Mouse (Mus musculus): ENCODE results near the gene Tmprss3. TPM values are rescaled to one million over a fixed set of nuclear protein-coding genes. Genes with fewer than 3 reads are reported as not detected.

The Tmprss3 gene
- polyA plus RNA-seq, 2 experiments = 0.13 to 0.39 TPM

DNA sequence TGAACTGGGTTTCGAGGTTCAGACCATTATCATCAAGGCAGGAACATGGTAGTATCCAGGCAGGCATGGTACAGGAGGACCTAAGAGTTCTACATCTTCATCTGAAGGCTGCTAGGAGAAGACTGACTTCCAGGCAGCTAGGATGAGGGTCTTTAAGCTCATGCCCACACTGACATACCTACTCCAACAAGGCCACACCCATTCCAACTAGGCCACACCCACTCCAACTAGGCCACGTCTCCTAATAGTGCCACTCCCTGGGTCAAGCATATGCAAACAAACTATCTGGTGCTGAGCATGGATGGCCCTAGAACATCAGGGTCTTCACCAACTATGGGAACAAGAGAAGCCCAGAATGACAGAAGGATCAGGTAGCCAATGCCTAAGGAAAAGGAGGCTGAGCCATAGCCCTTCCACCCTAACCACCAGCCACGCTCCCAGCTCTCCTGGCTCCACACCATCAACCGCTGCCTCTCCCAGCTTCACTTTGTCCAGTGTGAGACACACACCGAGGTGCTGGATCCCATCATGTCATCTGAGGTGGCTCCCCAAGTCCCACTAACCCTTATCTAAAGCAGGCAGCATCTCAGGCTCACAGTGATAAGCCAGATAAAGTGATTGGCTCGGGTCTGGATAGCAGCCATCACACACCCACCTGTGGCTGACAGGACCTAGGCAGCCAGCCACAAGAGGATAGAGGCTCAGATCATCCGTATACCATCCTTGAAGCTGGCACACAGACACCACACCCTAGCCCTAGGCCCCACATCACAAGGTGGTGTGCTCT lies 39.6 kb upstream of the Tmprss3 start:
- ATAC-seq (ENCODE audit: insufficient read depth) (peak; percentile 72; the same call in 1 of the 2 replicates), DNase-seq (ENCODE audit: low read depth in 3 of 3, low spot score in 3 of 3) (peak in 2 of 3 experiments; percentile 41 to 55)
- Histone ChIP-seq H3K9ac (replicated peaks) (no peak overlapping the region), H3K36me3 (replicated peaks; ENCODE audit: control insufficient read depth, insufficient read depth, low read depth) (peaks cover 7% of the 10 kb centered on the region; the same call in 1 of the 2 replicates), H3K9me3 (ENCODE audit: control insufficient read depth, low read length) (no peaks in the 10 kb centered on the region), H3K27ac (no peak overlapping the region), H3K4me3 (ENCODE audit: insufficient read depth in 1 of 2, low read depth in 2 of 2, low read length in 2 of 2) (no peak overlapping the region), H3K4me2 (ENCODE audit: low read depth) (no peak overlapping the region), H3K27me3 (ENCODE audit: control insufficient read depth, insufficient read depth, low read length) (no peaks in the 10 kb centered on the region), H3K4me1 (replicated peaks; ENCODE audit: control insufficient read depth in 2 of 2, insufficient read depth in 2 of 2, low read length in 1 of 2) (peaks cover 0 to 7% of the 10 kb centered on the region in 2 experiments; a peak in 2 of 4 replicates)
- TF ChIP-seq CTCF (IDR thresholded peaks at IDR 0.05; ENCODE audit: low read depth) = no peak
- no peak for TF ChIP-seq EP300 (IDR thresholded peaks at IDR 0.05; ENCODE audit: low read depth)
- WGBS (ENCODE audit: insufficient replicate concordance) = 44% methylated on average over 7 of the region's 7 CpGs

- peaks cover 11% of the 10 kb centered on the region for H3K36me3 ChIP-seq (replicated peaks; ENCODE audit: control insufficient read depth, insufficient read depth, low read depth)
- no peak for ATAC-seq (ENCODE audit: insufficient read depth)
- H3K9ac ChIP-seq (replicated peaks) = no peak overlapping the region
- peaks cover 0 to 7% of the 10 kb centered on the region in 2 experiments; a peak in 2 of 4 replicates for H3K4me1 ChIP-seq (replicated peaks; ENCODE audit: control insufficient read depth in 2 of 2, insufficient read depth in 2 of 2, low read length in 1 of 2)
- TF ChIP-seq EP300 (IDR thresholded peaks at IDR 0.05; ENCODE audit: low read depth) = no peak
- TF ChIP-seq CTCF (IDR thresholded peaks at IDR 0.05; ENCODE audit: low read depth) = peak; percentile 49
- no peak for DNase-seq (ENCODE audit: low read depth in 3 of 3, low spot score in 3 of 3)
- 83% methylated on average over 1 of the region's 1 CpGs for WGBS (ENCODE audit: insufficient replicate concordance)
- H3K4me3 ChIP-seq (ENCODE audit: insufficient read depth in 1 of 2, low read depth in 2 of 2, low read length in 2 of 2) = no peak overlapping the region
- H3K9me3 ChIP-seq (ENCODE audit: control insufficient read depth, low read length) = no peaks in the 10 kb centered on the region
- H3K27ac ChIP-seq = no peak overlapping the region
- H3K4me2 ChIP-seq (ENCODE audit: low read depth) = no peak overlapping the region
- no peaks in the 10 kb centered on the region for H3K27me3 ChIP-seq (ENCODE audit: control insufficient read depth, insufficient read depth, low read length)
These were observed 37.1 kb upstream of the Tmprss3 start for GRCm38 (mm10) chr17:31235915-31236314.

GRCm38 (mm10) chr17:31232251-31233010 lies 33.7 kb upstream of the Tmprss3 start:
- peaks cover 8% of the 10 kb centered on the region for H3K36me3 ChIP-seq (replicated peaks; ENCODE audit: control insufficient read depth, insufficient read depth, low read depth)
- no peak overlapping the region for H3K4me3 ChIP-seq (ENCODE audit: insufficient read depth in 1 of 2, low read depth in 2 of 2, low read length in 2 of 2)
- no peak overlapping the region for H3K9ac ChIP-seq (replicated peaks)
- H3K27ac ChIP-seq = no peak overlapping the region
- no peaks in the 10 kb centered on the region for H3K4me1 ChIP-seq (replicated peaks; ENCODE audit: control insufficient read depth in 2 of 2, insufficient read depth in 2 of 2, low read length in 1 of 2)
- WGBS (ENCODE audit: insufficient replicate concordance) = 78% methylated on average over 8 of the region's 8 CpGs
- no peak for DNase-seq (ENCODE audit: low read depth in 3 of 3, low spot score in 3 of 3)
- no peaks in the 10 kb centered on the region for H3K27me3 ChIP-seq (ENCODE audit: control insufficient read depth, insufficient read depth, low read length)
- H3K4me2 ChIP-seq (ENCODE audit: low read depth) = no peak overlapping the region
- TF ChIP-seq EP300 (IDR thresholded peaks at IDR 0.05; ENCODE audit: low read depth) (no peak), CTCF (IDR thresholded peaks at IDR 0.05; ENCODE audit: low read depth) (no peak)
- no peaks in the 10 kb centered on the region for H3K9me3 ChIP-seq (ENCODE audit: control insufficient read depth, low read length)
- no peak for ATAC-seq (ENCODE audit: insufficient read depth)

DNA sequence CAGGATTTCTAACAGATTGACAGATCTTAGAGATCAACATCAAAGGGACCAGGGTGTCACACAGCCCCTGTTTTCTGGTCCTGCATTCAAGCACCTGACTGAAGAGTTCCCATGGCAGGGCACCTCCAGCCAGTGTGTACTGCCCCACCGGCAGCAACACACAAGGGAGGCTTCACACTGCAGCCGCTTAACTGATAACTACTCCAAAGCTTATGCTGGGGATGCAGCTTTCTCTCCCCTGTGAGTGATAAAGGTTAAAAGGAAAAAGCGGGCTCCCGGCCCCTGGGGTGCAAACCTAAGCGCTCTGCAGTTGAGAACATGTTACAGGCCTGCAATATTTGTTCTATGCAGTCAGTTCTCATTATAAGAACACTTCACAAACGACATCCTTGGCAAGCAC lies 33.0 kb upstream of the Tmprss3 start:
- no peaks in the 10 kb centered on the region for H3K27me3 ChIP-seq (ENCODE audit: control insufficient read depth, insufficient read depth, low read length)
- no peak overlapping the region for H3K4me2 ChIP-seq (ENCODE audit: low read depth)
- no peaks in the 10 kb centered on the region for H3K4me1 ChIP-seq (replicated peaks; ENCODE audit: control insufficient read depth in 2 of 2, insufficient read depth in 2 of 2, low read length in 1 of 2)
- no peak overlapping the region for H3K9ac ChIP-seq (replicated peaks)
- TF ChIP-seq EP300 (IDR thresholded peaks at IDR 0.05; ENCODE audit: low read depth) = no peak
- no peak for TF ChIP-seq CTCF (IDR thresholded peaks at IDR 0.05; ENCODE audit: low read depth)
- ATAC-seq (ENCODE audit: insufficient read depth) = no peak
- H3K36me3 ChIP-seq (replicated peaks; ENCODE audit: control insufficient read depth, insufficient read depth, low read depth) = peaks cover 8% of the 10 kb centered on the region
- DNase-seq (ENCODE audit: low read depth in 3 of 3, low spot score in 3 of 3) = peak in 2 of 3 experiments; percentile 76 to 79
- H3K9me3 ChIP-seq (ENCODE audit: control insufficient read depth, low read length) = no peaks in the 10 kb centered on the region
- no peak overlapping the region for H3K27ac ChIP-seq
- 71% methylated on average over 6 of the region's 6 CpGs for WGBS (ENCODE audit: insufficient replicate concordance)
- no peak overlapping the region for H3K4me3 ChIP-seq (ENCODE audit: insufficient read depth in 1 of 2, low read depth in 2 of 2, low read length in 2 of 2)

- Histone ChIP-seq H3K36me3 (replicated peaks; ENCODE audit: control insufficient read depth, insufficient read depth, low read depth) (no peaks in the 10 kb centered on the region; the same call in 1 of the 2 replicates), H3K4me2 (ENCODE audit: low read depth) (no peak overlapping the region), H3K9ac (replicated peaks) (no peak overlapping the region), H3K27me3 (ENCODE audit: control insufficient read depth, insufficient read depth, low read length) (no peaks in the 10 kb centered on the region), H3K4me3 (ENCODE audit: insufficient read depth in 1 of 2, low read depth in 2 of 2, low read length in 2 of 2) (no peak overlapping the region), H3K4me1 (replicated peaks; ENCODE audit: control insufficient read depth in 2 of 2, insufficient read depth in 2 of 2, low read length in 1 of 2) (peaks cover 7 to 15% of the 10 kb centered on the region in 2 experiments; a peak in 3 of 4 replicates), H3K27ac (no peak overlapping the region), H3K9me3 (ENCODE audit: control insufficient read depth, low read length) (no peaks in the 10 kb centered on the region)
- 54% methylated on average over 7 of the region's 7 CpGs for WGBS (ENCODE audit: insufficient replicate concordance)
- no peak for ATAC-seq (ENCODE audit: insufficient read depth)
- DNase-seq (ENCODE audit: low read depth in 3 of 3, low spot score in 3 of 3) = no peak
- TF ChIP-seq EP300 (IDR thresholded peaks at IDR 0.05; ENCODE audit: low read depth) (no peak), CTCF (IDR thresholded peaks at IDR 0.05; ENCODE audit: low read depth) (no peak)
These were observed 28.2 kb upstream of the Tmprss3 start for GRCm38 (mm10) chr17:31226931-31227330.
